Mouse (Mus musculus) kidney, embryonic 15.5 days (tissue): ENCODE data around the gene N6amt1. TPM values are rescaled to one million over a fixed set of nuclear protein-coding genes. Genes with fewer than 3 reads are reported as not detected.
A peak's percentile ranks its signal among the peaks of the same experiment; 100 is the strongest.

Source experiments
- ATAC-seq: fragments of 200-750 bp; cut with Nextera tagmentation; replicated peaks from 2 replicates; pipeline ENCODE4 v1.8.0; 2017; ENCODE audit warnings: moderate TSS enrichment; ENCODE audit not compliant: low FRiP score
- H3K27ac ChIP-seq: fragments of 300-500 bp; sonication (generic); 2 replicates; pipeline ENCODE4 v1.5.1; 2015; ENCODE audit warnings: mild to moderate bottlenecking, inconsistent platforms
- H3K27me3 ChIP-seq: fragments of 300-500 bp; sonication (generic); 2 replicates; pipeline ENCODE4 v1.6.1; 2015; ENCODE audit warnings: inconsistent platforms
- H3K36me3 ChIP-seq: fragments of 300-500 bp; sonication (generic); 2 replicates; pipeline ENCODE4 v1.6.1; 2015; ENCODE audit warnings: inconsistent platforms
- H3K4me1 ChIP-seq: fragments of 300-500 bp; sonication (generic); 2 replicates; pipeline ENCODE4 v1.6.1; 2015; ENCODE audit warnings: inconsistent platforms
- H3K4me2 ChIP-seq: fragments of 300-500 bp; sonication (generic); 2 replicates; pipeline ENCODE4 v1.6.1; 2015; ENCODE audit warnings: moderate library complexity, mild to moderate bottlenecking, inconsistent platforms
- H3K4me3 ChIP-seq: fragments of 300-500 bp; sonication (generic); replicated peaks from 2 replicates; pipeline ENCODE4 v1.5.1; 2015; ENCODE audit warnings: mild to moderate bottlenecking, inconsistent platforms
- H3K9ac ChIP-seq: fragments of 300-500 bp; sonication (generic); 2 replicates; pipeline ENCODE4 v1.6.1; 2015; ENCODE audit warnings: mild to moderate bottlenecking, inconsistent platforms
- H3K9me3 ChIP-seq: fragments of 300-500 bp; sonication (generic); replicated peaks from 2 replicates; pipeline ENCODE4 v1.6.1; 2016; ENCODE audit warnings: inconsistent platforms
- WGBS: fragments of 180-500 bp; shearing (Covaris S2); methylation state at CpG from one replicate; pipeline ENCODE4 v1.1.7; 2015; ENCODE audit warnings: mixed read lengths; 5-methylcytosine and 5-hydroxymethylcytosine counted together
- polyA plus RNA-seq: library from polyadenylated mRNA; unstranded; fragments of >200 nt; fragmentation: Nextera tagmentation; extraction: Ambion mirVana; gene quantifications from 2 replicates; pipeline ENCODE4 v1.2.1, GENCODE M21; 2015

Gene N6amt1
- polyA plus RNA-seq, 1 experiment from 2014 or later = 28.4 TPM

DNA sequence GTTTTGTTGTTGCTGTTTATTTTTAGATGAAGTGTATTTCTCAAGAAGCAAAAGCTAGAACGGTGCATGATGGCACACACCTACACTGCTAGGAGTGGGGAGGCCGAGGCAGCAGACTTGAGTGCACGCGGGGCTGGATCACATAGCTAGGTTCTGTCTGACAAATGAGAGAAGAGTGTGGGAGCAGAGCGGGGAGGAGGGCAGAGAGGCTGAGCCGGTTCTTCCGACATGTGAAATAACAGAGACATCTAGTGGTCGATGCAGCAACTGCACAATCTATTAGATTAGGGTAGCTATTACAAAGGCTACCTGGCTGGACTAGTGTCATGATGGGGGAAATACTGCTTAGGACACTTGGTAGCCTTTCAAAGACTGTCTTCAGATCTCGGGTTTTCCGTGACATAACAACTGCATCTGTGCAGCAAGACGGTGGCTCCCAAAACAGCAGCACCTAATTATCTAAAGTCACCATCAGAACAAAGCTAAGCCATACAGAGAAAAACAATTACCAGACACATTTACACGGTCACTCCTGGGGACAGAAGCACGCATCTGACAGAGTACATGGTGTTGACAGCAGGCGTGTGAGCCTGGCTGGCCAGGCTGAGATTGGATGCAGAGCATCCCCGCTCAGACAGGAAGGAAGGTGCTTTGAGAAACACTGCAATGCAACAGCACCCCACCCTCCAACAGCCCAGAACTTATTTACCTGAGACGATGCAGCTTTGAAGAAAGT, 40.0 kb downstream of the N6amt1 start:
- Histone ChIP-seq H3K36me3 (peaks cover 69% of the 10 kb centered on the region), H3K27ac (no peak overlapping the region), H3K4me2 (no peak overlapping the region), H3K4me3 (no peak overlapping the region), H3K9ac (no peak overlapping the region), H3K9me3 (no peaks in the 10 kb centered on the region), H3K4me1 (no peaks in the 10 kb centered on the region), H3K27me3 (no peaks in the 10 kb centered on the region)
- ATAC-seq = peak; percentile 84
- WGBS = 50% methylated on average over 16 of the region's 16 CpGs

GRCm38 (mm10) chr16:87405001-87405400, 51.0 kb downstream of the N6amt1 start:
- Histone ChIP-seq H3K4me3 (no peak overlapping the region), H3K4me1 (no peaks in the 10 kb centered on the region), H3K4me2 (no peak overlapping the region), H3K27me3 (no peaks in the 10 kb centered on the region), H3K36me3 (peaks cover 89% of the 10 kb centered on the region), H3K9ac (no peak overlapping the region), H3K27ac (no peak overlapping the region), H3K9me3 (no peaks in the 10 kb centered on the region)
- 84% methylated on average over 3 of the region's 3 CpGs for WGBS
- no peak for ATAC-seq

Other genes starting within 250 kb of the N6amt1 start
- gene Ltn1, start 78.4 kb downstream of the N6amt1 start, polyA plus RNA-seq = 26.9 and 28.4 TPM in 2 replicates
- gene Rwdd2b, start 86.4 kb downstream of the N6amt1 start, polyA plus RNA-seq = 12.3 and 13.2 TPM in 2 replicates
- 37.8 and 46.1 TPM in 2 replicates for gene Usp16, start 100.5 kb downstream of the N6amt1 start, polyA plus RNA-seq
- gene Cct8, start 141.7 kb downstream of the N6amt1 start, polyA plus RNA-seq = 479 and 502 TPM in 2 replicates
- 2.2 and 2.4 TPM in 2 replicates for gene Map3k7cl, start 199.1 kb downstream of the N6amt1 start, polyA plus RNA-seq